Mouse (Mus musculus): ENCODE measurements at regions not wholly inside any gene's neighbourhood (a gene's known extent, or its start where the extent isn't known, plus 50 kb on each side); places are given as distances from the start of the nearest gene placed in this dataset.

DNA sequence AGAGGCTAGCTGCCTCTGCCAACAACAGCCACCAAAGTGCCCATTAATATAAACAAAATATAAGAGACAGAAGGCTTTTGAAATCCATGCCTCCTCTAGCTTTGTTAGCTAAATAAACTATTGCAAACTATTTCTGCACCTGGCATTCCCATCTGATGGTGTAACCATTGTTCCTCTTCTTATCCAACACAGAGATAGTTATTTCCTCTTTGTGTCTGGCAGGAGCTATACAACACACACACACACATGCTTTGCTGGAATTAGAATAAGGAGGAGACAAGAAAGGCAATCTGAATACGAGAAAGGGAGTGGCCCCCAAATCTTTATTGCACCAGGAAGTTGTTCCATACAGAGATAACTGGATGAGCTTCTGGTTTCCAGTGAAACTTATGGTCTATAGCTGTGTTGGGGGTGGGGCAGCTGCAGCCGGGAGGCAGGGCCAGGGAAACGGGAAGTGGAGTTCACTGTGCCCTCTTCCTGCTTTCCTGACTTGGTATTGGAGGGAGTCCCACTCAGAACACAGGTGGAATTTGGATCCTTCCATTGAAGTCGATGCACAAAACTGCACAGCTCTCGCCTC is 64.0 kb upstream of the Zdhhc17 start:
- DNase-seq, result no peak

DNA sequence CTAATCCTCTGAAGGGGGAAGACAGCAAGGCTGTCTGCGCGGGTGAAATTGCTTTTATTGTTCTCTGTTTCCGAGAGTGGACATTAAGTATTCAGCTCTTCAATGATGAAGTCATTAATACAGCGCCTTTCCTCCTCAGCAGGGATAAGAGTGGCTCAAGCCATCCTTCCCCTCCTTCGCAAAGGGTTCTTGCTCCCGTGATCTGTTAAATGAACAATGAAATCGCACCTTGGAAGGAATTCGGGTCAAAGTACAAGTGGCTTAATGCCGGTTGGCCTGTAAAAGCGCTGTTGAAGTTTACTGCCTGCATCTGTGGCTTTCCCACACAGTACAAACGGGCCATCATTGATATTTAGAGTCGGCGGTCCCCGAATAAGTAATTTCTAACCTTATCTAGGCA is 63.3 kb upstream of the Zdhhc17 start:
- DNase-seq, result no peak

DNA sequence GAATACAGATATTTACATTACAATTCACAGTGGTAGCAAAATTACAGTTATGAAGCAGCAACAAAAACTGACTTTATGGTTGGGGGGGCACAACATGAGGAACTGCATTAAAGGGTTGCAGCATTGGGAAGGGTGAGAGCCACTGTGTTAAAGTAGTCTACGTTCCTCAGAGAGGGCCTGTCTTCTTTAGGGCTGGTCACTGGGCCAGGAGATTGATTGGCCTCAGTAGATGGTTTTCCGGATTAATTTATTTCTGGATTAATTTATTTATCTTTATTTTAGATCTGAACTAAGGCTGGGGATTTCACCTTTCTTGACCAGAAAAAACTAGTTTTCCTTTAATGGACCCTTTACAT is 62.6 kb upstream of the Zdhhc17 start:
- DNase-seq, result no peak

DNA sequence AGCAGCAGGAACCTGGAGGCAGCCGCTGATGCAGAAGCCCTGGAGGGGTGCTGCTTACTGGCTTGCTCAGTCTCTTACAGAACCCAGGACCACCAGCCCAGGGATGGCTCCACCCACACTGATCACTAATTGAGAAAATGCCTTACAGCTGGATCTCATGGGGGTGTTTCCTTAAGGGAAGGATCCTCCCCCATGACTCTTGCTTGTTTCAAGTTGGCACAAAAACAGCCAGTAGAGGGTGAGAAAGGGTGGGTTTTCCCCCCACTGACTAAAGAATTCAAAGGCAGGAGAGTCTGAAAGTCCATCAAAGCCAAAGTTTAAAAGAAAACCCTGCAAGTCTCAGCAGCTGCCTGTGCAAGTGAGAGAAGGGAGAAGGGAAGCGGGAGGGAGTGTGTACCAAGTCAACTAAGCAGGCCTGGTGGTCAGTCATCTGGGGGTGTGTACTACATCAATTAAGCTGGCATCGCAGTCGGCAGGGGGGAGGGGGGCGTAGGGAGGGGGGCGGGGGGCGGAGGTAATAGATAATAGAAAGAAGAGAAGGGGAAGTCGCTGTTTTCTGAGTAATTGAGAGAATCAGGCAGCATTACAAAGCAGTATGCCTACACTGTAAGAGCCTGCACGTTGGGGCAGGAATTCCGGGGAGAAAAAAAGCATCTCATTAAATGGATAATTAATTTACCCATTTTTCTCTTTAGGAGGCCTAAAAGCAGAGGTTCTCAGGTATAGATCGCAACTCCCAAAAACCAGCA is 62.0 kb upstream of the Zdhhc17 start:
- DNase-seq, result no peak

GRCm38 (mm10) chr10:111066146-111066545 is 56.2 kb upstream of the Zdhhc17 start:
- no peak for DNase-seq

- DNase-seq, result no peak
Measured at GRCm38 (mm10) chr10:111060626-111061025, 50.7 kb upstream of the Zdhhc17 start.

Measured in adrenal gland, adult 8-10 months (tissue).